Mouse (Mus musculus): Measurements from ENCODE around the gene Zfp955b. TPM values are rescaled to one million over a fixed set of nuclear protein-coding genes. Genes with fewer than 3 reads are reported as not detected.

Zfp955b gene
- total RNA-seq (2023), result 1 to 10 TPM; 7.9 to 8.0 TPM

DNA sequence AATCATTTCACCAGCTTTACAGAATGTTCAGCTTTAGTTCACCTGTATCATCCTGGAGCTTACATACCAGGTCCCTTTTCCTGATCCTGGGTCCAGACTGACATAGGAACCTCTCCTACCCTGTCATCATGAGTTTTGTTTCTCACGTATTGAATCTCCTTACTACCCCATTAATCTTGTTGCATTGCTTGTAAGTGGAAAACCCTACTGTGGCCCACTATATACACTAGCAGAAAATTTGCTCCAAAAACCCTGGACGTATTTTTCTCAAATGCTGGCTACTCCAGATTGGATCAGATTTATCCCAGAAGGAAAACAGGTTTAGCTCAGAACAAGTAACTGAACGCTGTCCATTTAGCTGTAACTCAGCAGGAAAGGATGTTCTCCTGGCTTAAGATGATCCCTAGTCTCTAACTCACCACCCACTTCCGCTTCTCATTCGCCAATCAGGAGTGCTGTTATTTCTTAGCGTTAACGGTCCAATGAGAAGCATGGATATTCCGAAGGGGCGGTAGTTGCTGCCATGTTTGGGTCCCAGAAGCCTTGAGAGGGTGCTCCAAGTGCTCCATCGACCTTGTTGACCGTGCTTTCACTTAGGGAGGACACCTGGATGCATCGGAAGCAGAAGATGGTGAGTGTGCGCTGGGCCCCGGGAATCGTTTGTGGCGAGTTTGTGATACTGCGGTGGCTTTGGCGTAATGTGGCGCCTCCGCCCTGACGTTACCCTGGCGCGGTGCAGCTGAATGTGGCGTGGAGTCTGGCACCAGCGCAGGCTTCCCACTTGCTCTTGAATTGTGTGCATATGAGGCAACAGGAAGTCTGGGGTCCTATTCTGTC lies at the start of gene Zfp955b:
Gene Zfp955b (plus strand): TSS at position 506 of the 837 bp plus-strand sequence.

DNA sequence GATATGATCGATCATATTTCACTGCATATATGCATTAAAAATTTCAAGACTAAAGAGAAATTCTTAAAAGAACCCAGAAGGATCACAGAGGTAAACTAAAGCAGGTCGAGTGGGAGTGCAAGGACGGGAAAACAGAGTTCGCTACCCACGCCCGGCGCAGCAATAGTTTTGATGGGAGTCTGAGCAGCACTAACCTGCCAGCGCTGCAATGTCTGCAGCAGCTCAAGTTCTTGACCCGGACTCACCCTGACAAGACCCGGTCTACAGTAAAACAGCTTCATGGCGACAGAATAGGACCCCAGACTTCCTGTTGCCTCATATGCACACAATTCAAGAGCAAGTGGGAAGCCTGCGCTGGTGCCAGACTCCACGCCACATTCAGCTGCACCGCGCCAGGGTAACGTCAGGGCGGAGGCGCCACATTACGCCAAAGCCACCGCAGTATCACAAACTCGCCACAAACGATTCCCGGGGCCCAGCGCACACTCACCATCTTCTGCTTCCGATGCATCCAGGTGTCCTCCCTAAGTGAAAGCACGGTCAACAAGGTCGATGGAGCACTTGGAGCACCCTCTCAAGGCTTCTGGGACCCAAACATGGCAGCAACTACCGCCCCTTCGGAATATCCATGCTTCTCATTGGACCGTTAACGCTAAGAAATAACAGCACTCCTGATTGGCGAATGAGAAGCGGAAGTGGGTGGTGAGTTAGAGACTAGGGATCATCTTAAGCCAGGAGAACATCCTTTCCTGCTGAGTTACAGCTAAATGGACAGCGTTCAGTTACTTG lies 34.6 kb upstream of the Zfp955b start, which contains the start of gene Zfp955a:
Gene Zfp955a (minus strand): TSS at position 616 of the 789 bp plus-strand sequence.

DNA sequence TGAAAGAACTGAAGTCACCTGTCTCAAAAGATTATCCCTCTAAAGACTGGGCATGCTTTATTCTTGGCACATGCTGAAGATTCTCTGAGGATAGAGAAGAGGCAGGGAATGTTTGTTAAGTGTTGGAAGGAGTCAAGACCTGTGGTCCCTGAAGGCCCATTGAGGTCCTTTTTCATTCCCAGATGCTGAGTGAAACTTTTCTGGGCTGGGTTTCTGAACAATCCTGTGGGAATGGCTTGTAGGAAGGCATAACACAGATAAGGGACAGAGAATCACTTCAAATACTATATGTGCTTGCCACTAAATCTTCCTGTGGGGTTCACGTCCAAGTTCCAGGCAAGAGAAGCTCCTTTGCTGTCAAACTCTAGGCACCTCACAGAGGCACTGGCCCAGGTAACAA lies 25.0 kb upstream of the Zfp955b start, which contains the start of gene Olfr63:
Gene Olfr63 (plus strand): TSS at position 301 of the 400 bp plus-strand sequence.

Other genes with a start within 250 kb of the Zfp955b start
- not detected for gene 4921501E09Rik, start 221.5 kb upstream of the Zfp955b start, total RNA-seq (2023)
- 1 to 10 TPM; 6.6 to 8.5 TPM for gene Zfp563, start 200.2 kb upstream of the Zfp955b start, total RNA-seq (2023)
- not detected for gene Morc2b, start 149.9 kb upstream of the Zfp955b start, total RNA-seq (2023)
- not detected for gene Olfr55, start 121.1 kb upstream of the Zfp955b start, total RNA-seq (2023)
- gene Olfr239, start 98.2 kb upstream of the Zfp955b start, total RNA-seq (2023), result not detected
- not detected for gene Olfr1564, start 67.9 kb upstream of the Zfp955b start, total RNA-seq (2023)
- 1 to 10 TPM; 6.8 to 7.7 TPM for gene Zfp955a, start 34.4 kb upstream of the Zfp955b start, total RNA-seq (2023)
- gene Olfr63, start 24.9 kb upstream of the Zfp955b start, total RNA-seq (2023), result not detected
- 10 to 100 TPM; 16.8 to 17.7 TPM for gene Zfp81, start 69.3 kb downstream of the Zfp955b start, total RNA-seq (2023)
- gene Zfp101, start 105.1 kb downstream of the Zfp955b start, total RNA-seq (2023), result 10 to 100 TPM in 1 of 2 experiments, 1 to 10 TPM in 1; 7.2 to 10.6 TPM
- gene Actl9, start 143.4 kb downstream of the Zfp955b start, total RNA-seq (2023), result not detected
- 10 to 100 TPM; 84.2 to 91.8 TPM for gene Adamts10, start 234.7 kb downstream of the Zfp955b start, total RNA-seq (2023)

Measured in B cell, adult 67 days (primary cell).